Mouse (Mus musculus): ENCODE results near the gene Gm49373.
A peak's percentile ranks its signal among the peaks of the same experiment; 100 is the strongest.

Gm49373 gene

DNA sequence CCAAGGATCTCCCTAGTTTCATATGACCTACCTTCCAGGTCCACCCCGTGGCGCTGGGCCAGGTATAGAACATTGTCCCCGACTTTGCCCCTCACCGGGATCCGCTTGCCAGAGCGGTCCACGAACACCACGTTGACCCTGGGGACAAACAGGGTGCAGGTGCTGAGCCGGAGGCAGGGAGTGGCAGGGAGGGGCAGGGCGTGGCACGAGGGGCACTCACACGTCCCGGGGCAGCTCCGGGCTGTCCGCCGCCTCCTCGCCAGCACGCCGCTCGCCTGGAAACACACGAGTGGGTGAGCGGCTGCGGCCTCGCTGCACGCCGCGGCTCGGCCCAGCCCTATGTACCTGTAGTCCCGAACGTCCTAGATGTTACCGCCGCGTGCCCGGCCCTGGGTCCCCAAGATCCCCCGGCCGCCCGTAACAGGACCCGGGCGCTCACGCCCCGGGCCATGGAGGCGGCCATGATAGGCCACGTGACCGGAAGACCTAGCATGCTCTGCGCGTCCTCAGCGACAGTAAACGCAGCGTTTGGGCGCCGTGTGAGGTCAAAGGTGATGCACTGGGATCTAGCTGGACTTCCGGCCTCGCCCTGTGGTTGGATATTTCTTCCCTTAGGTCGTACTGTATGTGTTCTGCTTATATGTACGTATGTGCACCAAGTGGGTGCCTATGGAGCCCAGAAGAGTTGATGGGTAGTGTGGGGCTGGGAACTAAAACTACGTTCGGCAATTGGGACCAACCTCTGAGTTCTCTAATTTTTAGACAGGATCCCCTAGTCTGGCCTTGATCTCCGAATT is at the start of gene Gm49373, which contains the start of gene Fdx1l:
Gene Gm49373, minus strand, starts transcription at position 53 of the 797 bp plus-strand sequence.
Gene Fdx1l, minus strand, starts transcription at position 571 of the 797 bp plus-strand sequence.
- DNase-seq (ENCODE audit: low spot score) = peak; percentile 83

DNA sequence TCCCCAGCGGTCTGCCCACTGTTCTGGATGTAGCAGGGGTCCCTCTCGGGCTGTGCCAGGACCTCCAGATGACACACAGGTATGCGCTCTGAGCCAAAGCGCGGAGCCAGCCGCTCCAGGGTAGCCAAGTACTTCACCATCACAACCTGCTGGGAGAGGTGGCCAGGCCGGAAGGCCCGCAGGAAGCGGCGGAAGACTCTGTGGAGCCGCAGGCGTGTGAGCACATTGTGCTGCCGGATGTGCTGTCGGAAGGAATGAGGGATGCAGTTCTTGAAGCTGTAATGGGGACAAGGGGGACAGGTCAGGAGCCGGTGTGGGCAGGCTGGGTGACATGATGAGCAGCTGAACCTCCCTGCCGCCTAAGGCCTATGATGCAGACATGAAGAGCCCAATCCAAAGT is 48.6 kb upstream of the Gm49373 start:
- DNase-seq (ENCODE audit: low spot score) = no peak

DNA sequence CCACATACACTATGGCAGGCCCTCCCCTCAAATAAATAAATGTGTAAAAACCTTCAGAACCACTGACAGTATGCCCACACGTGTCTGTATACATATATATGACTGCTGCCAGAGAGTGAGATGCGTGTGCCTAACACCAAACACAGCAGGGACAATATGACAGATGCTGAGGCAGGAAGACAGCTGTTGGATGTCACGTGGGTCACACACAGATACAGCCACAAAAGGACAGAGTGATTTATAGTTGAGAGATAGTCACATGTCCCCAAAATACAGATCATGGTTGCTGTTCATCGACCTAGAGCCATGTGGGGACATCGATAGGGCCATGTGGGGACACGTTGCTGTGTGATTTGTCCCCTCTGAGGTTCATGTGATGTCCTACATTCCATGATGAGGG is 44.2 kb upstream of the Gm49373 start:
- DNase-seq (ENCODE audit: low spot score) = no peak

DNA sequence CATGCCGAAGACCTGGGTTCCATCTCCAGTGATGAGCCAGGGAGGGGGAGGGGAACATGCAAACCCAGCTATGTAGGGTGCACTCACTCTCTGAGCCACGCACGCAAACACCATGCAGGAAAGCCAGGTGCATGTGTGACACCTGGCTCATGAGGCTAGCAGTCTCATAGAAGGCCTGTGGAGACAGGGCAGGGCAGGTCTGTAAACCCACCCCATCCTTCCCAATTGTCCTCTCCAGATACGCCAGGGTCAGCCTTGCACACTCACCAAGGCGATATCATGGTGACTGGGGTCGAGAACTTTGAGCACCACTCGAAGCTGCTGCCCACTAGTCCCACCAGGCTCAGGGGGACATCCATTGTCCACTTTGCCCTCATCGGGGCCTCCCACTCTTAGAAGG is 42.2 kb upstream of the Gm49373 start:
- DNase-seq (ENCODE audit: low spot score) = no peak

DNA sequence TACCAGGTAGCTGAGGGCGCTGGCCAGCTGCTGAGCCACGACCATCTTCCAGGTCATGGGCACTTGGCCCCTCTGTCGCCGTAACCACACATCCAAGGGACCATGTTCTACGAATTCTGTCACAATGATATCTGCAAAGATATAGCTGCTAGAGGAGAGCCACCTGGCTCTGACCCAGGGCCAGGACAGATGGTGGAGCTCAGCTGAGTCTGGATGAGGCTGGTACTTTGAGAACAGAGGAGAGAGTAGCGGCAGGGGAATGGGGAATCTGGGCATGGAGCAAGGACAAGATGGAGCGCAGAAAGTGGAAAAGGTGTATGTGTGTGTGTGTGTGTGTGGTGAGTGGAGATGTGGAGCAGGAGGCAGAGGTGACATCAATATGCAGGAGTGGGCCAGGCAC is 41.3 kb upstream of the Gm49373 start:
- no peak for DNase-seq (ENCODE audit: low spot score)

DNA sequence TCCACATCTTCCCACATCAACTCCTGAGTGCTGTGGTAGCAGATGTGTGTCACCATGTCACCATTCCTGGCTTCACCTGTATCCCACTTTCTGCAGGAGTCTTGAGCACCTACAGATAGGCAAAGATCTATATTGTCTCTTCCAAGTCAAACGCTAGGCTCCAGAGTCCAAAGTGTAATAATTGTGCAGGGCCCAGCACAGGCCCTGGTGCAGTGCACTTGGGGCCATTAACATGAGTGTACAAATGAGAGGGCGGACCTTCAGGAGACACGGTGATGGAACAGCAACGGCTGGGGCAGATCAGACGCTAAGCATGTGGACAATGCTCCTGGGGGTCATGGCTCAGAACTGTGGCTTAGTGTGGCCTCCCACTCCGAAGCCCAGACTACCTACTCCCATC is 40.9 kb upstream of the Gm49373 start:
- no peak for DNase-seq (ENCODE audit: low spot score)

DNA sequence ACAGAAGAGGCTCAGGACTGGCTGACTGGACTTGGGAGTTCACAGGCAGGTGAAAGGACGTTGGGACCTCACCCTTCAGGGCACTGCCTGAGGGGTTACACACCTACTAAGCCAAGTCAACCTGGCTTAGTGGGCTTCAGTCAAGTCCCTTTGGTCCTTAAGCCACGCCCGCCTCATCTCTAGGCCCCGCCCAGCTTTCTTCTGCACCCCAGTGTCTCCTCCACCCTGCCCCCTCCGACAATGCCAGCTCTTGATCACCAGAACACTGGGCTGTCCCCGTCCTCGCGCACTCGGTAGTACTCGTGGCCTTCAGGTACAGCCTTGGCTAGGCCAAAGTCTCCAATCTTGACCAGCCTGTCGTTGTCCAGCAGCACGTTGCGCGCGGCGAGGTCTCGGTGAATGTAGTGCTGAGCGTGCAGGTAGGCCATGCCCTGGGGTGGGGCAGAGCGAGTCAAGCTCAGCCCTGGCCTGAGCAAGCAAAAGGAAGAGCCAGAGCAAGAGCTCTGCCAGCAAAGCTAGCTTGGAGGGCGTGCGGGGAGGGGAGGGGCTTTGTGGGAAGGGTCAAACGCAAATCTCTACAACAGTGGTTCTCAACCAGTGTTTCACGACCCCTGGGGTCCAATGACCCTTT is 34.8 kb upstream of the Gm49373 start:
- DNase-seq (ENCODE audit: low spot score) = no peak

DNA sequence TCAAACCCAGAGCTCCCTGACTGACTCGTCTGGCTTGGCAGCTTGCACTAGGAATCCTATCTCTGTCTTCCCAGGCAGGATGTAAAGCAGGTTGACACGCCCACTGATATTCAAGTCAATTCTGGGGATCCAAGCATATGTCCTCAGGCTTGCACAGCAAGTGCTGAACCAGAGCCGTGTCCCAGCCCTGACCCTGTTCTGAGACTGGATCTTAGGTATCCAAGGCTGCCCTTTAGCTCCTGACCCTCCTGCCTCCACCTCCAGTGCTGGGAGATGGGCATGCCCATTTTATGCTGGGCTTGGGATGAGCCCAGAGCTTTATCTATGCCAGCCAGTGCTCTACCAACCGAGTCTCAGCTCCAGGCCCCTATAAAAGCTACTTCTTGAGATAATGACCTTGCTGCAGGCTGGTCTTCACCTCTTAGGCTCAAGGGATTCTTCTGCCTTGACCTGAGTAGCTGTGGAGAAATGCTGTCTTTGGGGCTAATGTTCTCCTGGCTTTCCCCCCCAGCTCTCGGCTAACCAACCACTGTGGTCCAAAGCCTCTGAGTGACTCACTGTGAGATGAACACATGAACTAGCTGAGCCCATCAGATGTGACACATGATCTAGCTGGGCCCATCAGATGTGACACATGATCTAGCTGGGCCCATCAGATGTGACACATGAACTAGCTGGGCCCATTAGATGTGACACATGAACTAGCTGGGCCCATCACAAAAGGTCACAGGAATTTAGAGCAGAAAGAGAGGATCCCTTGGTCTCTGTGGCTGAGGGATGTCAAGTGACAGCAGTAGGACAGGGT is 33.1 kb upstream of the Gm49373 start:
- no peak for DNase-seq (ENCODE audit: low spot score)

DNA sequence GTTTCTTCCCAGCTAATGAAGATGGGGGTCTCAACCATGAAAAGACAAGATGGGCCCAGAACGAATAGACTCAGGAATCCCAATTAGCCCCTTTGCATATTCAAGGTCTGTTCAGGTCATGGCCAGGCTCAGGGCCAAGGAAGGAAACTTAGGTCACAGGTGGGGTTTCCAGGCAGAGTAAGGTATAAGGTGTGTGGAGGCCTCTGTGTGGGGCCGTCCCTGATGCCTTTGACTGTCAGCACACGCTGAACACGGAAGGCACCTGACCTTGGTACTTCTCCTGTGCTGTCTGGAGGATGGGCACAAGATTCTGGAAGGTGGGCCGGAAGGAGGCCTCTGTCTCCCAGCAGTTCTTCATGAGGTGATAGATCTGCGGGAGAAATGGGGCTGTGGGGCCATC is 31.9 kb upstream of the Gm49373 start:
- DNase-seq (ENCODE audit: low spot score) = no peak

DNA sequence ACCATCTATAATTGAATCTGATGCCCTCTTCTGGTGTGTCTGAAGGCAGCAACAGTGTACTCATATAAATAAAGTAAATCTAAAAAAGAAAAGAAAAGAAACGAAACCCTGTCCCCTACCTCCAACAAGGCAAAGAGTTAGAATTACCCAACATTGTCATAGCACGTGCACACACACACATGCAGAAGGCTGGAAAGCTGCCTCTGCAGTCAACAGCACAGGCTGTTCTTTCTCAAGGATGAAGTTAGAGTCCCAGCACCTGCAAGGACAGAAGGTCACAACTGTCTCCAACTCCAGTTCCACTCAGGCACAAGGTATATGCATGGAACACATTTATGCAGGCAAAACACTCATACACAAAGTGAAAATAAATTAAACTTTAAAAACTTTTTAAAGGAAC is 29.2 kb upstream of the Gm49373 start:
- no peak for DNase-seq (ENCODE audit: low spot score)

DNA sequence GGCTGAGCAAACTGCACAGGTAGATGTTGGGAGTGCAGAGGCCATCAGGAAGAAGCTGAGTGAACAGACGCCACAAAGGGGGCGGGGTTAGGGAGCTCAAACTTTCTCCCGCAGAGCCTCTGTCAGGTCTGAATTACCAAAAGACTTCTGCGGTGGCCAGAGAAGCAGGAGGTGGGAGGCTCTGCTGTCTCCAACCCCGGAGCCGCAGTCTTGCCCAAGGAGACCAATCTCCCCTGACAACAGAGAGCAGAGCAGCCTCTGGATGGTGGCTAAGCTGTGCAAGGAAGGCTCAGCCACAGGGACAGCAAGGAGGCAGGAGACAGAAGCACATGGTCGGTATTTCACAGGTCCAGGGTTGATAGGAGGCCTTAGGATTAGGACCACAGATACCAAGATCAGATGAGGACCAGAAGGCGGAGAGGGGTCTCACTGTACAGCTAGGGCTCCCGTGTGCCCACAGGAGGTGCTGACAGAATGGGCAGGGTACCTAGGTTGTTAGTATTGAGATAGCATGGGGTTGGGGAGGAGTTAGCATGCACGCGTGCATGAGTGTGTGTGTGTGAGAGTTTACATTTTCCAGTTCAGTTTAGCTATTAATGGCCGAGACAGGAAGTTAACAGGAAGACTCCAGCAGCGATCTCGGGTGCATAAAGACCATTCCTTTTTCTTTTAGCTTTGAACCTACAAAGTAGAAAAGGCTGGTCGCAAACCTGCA is 27.7 kb upstream of the Gm49373 start:
- no peak for DNase-seq (ENCODE audit: low spot score)

DNA sequence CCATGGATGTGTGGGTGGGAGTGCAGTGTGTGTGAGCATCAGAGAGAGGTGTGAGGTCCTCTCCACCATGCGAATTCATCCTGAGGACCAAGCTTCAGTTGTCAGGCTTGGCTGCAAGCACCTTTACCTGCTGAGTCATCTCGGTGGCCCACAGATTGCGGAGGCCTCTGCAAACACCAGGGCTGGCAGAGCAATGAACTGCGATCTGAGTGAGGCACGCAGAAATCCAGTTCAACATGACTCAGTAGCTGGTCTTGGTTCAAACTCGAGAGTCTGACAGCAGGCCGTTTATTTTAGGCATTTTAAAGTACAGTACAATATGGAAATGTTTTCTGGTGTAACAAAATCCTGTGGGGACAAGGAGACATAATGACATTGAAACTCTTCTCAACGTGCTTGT is 24.9 kb upstream of the Gm49373 start:
- peak; percentile 48 for DNase-seq (ENCODE audit: low spot score)

DNA sequence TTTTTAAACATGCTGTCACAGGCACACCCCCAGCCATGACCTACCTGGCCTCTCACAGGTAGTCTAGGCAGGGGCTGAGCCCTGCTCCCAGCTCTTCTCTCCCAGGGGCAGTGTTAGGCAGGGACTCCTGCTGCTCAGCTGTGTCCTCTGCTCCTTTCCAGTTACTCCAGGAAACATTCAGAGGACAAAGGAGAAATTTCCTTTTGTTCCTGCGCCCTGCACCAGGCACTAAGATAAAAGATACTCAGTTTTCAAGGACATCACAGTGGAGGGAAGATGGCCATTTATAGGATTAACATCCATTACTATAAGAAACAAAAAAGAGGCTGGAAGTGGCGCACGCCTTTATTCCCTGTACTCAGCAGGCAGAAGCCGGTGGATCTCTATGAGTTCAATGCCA is 23.1 kb upstream of the Gm49373 start:
- DNase-seq (ENCODE audit: low spot score) = no peak

DNA sequence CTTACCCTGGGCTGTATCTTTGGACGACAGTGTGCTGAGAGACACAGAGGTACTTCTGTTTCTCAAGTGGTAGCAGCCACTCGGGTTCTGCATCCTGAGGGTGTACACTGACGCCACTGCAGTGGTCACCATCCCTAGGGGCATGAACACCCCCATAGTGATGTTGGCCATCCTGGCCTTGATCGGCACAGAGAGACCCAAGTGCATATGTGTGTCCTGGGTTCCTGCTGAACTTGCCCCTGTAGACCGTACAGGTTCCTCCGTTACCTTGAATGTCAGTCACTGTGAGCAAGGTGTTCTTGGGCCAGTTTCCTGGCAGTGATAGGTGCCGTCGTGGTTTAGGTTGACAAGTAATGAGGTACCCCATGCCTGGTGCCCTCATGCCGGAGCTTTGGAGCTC is 20.5 kb upstream of the Gm49373 start:
- no peak for DNase-seq (ENCODE audit: low spot score)

DNA sequence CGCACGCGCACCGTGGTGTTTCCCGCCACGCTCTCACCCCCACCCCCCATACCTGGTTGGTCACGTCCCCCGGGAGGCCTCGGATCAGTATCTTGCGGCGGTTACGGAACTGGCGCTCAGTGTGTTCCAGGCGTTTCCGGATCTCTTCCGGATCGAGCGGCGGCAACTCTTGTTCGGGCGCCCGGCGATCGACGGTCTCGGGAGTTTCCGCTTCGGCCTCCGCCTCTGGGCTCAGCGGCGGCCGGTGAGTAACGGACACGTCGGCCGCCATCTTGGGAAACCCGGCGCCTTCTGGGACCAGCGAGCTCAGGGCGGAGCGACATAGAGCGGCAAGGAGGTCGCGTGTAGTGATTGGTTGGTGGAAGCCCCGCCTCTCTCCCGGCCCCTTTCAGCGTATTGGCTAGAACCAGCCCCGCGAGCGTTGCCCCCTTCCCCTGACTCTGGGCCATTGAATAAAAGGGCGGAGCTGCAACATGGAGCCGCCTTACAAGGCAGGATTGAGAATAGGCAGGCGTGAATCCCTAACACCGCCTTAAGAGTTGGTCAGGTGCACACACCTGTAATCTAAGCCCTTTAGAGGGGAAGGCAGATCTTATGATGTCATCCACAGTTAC is 18.9 kb upstream of the Gm49373 start, which contains the start of the genes Gm38431 and Raver1:
Gene Gm38431, minus strand, starts transcription at position 291 of the 614 bp plus-strand sequence.
Gene Raver1, minus strand, starts transcription at position 302 of the 614 bp plus-strand sequence.
- DNase-seq (ENCODE audit: low spot score) = peak; percentile 93

DNA sequence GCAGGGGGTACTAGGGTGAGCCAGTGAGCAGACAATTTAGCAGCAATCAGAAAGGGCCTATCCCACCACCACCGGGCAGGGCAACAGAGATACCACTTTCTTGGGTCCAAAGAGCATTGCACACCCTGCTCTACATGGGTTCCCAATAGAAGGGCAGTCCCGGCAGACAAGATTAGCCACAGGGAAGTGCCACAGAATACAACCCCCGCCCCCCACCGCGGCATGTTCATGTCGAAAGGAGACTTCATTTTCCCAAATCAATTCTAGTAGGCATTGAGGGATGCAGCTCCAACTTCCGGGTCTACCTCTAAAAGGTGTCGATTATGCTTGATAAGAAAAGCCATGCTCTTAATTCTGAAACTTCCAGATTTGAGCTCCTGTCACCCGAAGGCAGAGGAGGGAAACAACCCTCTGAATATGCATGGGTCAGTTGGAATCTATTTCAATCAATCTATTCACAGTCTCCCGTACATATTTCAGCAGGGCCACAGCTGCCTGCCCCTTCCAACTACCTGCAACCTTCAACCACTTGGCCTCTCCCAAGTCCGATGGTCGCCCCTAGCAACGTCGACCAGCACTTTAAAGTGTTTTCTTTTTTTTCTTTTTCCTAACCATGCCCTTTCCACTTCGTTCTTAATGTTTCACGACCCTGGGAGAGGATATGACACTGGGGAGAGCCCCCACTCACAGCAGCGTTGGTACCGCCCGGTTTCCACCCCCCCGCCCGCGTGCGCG is 18.2 kb upstream of the Gm49373 start:
- DNase-seq (ENCODE audit: low spot score) = no peak

DNA sequence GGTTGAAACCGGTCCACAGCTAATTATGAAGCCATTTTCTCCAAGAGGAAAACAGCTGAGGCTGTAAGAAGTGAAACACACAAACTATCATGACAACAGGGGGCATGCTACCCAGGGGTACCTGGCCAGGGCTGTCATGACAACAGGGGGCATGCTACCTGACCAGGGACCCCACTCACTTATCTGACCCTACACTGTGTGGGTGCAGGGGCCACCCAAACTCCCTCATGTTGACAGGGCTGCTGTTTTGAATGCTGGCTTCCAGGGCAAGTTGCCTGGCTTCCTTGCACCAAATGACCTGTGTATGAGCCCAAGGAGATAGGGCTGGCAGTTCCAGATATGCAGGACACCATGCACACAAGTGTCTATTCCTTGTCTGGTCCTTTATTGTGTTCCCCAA is 17.6 kb upstream of the Gm49373 start:
- no peak for DNase-seq (ENCODE audit: low spot score)

DNA sequence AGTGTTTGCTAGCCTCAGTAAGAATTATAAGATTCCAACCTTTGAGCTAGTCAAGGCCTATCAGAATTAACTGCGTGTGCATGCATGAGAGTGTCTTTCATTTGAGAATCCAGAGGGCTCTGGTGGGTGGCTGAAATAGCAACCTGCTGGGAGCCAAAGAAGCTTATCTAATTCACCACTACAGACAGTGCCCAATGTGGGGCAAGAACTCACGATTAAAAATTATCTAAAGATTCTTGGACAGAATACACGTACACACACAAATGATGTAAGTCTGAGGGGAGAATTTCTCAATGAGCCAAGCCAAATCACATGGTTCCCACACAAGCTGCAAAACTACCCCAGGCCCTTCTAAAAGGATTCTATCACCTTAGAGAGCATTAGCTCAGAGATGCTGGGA is 10.4 kb upstream of the Gm49373 start:
- DNase-seq (ENCODE audit: low spot score) = no peak

DNA sequence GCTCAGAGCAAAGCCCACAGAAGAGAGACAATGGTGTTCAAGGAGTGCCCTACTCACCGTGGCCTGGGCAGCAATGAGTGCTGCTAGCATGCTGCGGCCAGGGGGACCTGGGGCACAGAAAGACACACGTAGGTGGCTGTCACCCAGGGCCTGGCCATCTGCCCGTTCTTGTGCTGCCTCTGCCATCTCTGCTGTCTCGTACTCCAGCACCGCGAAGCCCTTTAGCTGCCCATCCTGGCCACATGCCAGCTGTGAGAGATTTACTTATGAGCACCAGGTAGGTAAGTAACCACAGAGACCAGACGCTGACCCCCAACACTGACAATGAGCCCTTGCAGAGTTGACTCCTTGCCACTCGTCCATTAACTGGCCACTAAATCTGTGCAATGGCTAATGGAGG is 8.2 kb upstream of the Gm49373 start:
- DNase-seq (ENCODE audit: low spot score) = no peak

DNA sequence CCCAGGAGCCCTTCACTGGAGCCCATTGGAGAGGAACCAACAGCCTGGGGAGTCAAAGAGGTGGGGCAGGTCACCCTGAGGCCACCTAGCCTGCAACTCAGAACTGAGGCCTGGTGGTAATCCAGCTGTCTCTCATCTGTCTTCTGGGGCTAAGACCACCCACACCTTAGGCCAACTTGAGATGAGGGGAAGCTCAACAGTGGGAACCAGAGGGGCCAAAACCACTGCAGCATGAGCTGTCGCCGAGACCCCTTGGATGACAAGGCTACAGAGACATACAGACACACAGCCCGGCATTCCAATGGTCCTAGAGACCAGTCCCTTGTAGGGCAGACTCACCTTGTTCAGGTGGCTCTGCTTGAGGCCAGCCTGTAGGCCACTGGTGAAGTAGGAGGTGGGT is 2.7 kb upstream of the Gm49373 start:
- DNase-seq (ENCODE audit: low spot score) = no peak

DNA sequence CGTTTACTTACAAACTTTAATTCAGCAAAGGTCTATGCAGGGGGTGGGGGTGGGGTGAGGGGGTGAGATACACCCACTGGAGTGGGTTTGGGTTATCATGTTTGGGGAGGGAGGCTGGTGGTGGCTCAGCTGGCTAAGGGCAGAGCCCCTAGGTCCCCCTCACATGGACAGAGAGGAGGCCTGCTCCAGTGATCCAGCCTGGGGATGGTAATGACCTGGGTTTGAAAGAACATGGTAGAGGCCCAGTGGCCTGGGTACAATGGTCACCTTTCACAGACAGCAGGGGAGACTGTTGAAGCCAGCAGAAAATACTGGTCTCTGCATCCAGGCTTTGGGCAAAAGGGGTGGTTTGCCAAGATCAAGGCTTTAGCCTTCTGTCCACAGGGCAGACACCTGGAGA is 1.3 kb upstream of the Gm49373 start:
- DNase-seq (ENCODE audit: low spot score) = no peak

Measured in layer of hippocampus, adult 9-10 months (tissue).